8 mouse cellular contexts compared by ENCODE assay signal in genomic region chr17:87446767-87447611, GRCm38 (mm10). TPM values are rescaled to one million over a fixed set of nuclear protein-coding genes. Genes with fewer than 3 reads are reported as not detected.
DNase-seq lines count a peak whose midpoint lies in the region; ATAC-seq lines count a peak whose summit lies in the region.

TSS of gene Calm2 (minus strand) at chr17:87446935.

- peak; percentile 93 for ATAC-seq in intestine, embryonic 14.5 days (replicated peaks; ENCODE audit: low FRiP score, low TSS enrichment, low read depth)

- H3K9me3 ChIP-seq in intestine, embryonic 14.5 days (ENCODE audit: control insufficient read depth, low read length), result no peaks in the 10 kb centered on the region

- H3K9ac ChIP-seq in intestine, embryonic 14.5 days (ENCODE audit: low read length), result peak within 1 kb of the TSS; percentile 98

- no peaks in the 10 kb centered on the region for H3K27me3 ChIP-seq in intestine, embryonic 14.5 days (replicated peaks; ENCODE audit: control insufficient read depth, insufficient read depth, low read length)

- intact Hi-C loops in left cerebral cortex, postnatal 14 days (cut with DNase I), result loop anchor here (5.0 kb wide), 3 partner anchors 115 to 130 kb away; no protein-coding TSS in a partner anchor

- H3K27ac ChIP-seq in intestine, embryonic 14.5 days (ENCODE audit: low read depth), result peak within 1 kb of the TSS; percentile 97

- H3K36me3 ChIP-seq in intestine, embryonic 14.5 days (ENCODE audit: control insufficient read depth, insufficient read depth, low read length), result peaks cover 10% of the 10 kb centered on the region

- H3K4me2 ChIP-seq in intestine, embryonic 14.5 days (ENCODE audit: low read length), result peak within 1 kb of the TSS; percentile 95

- H3K4me1 ChIP-seq in intestine, embryonic 14.5 days (replicated peaks; ENCODE audit: control insufficient read depth, insufficient read depth, low read length), result peaks cover 26% of the 10 kb centered on the region

- H3K4me3 ChIP-seq in intestine, embryonic 14.5 days (ENCODE audit: low read depth, low read length), result peak within 1 kb of the TSS; percentile 95

- under 1% methylated on average over 67 of the region's 69 CpGs for WGBS in intestine, embryonic 14.5 days

- peak; percentile 98 to 100 for DNase-seq in adrenal gland, adult 18-20 months (ENCODE audit: low spot score in 2 of 2)
- DNase-seq in embryo, embryonic 11 days, result peak; percentile 98
- DNase-seq in gastrocnemius, postnatal 25 days, result peak; percentile 96
- DNase-seq in intestine, embryonic 14.5 days (ENCODE audit: low spot score), result peak; percentile 99
- DNase-seq in left cerebral cortex, postnatal 14 days (ENCODE audit: low spot score in 2 of 2), result peak; percentile 98
- peak; percentile 98 for DNase-seq in mesoderm, embryonic 11.5 days (ENCODE audit: low read depth, low spot score)
- peak; percentile 95 to 96 for DNase-seq in right cerebral cortex, postnatal 36 days (ENCODE audit: low spot score in 2 of 2)
- DNase-seq in yolk sac, embryonic 10.5 days (ENCODE audit: low spot score), result peak; percentile 99

RNA-seq across cellular contexts. Expression of gene Calm2, which starts in this region (rescaled TPM):
- 100 to 1,000 TPM; 343 to 481 TPM for total RNA-seq in adrenal gland, adult 18-20 months (2021)
- total RNA-seq in gastrocnemius, postnatal 25 days (2021), result 100 to 1,000 TPM; 161 to 162 TPM
- polyA plus RNA-seq in intestine, embryonic 14.5 days (2014; fragmentation: Nextera tagmentation; extraction: Ambion mirVana), result 1,068 and 1,168 TPM in 2 replicates
- total RNA-seq in left cerebral cortex, postnatal 14 days (2021), result 1,000 to 10,000 TPM; 2,367 to 2,382 TPM

Comparison
In these comparisons a context has a peak if more than half of its experiments do, and no peak if none do; other contexts are left out.
1. Peak in every context shown above with its lines: DNase-seq, ATAC-seq, H3K4me3 ChIP-seq and H3K27ac ChIP-seq.
2. RNA of gene Calm2 (total RNA-seq): 2,367 to 2,382 TPM in left cerebral cortex, postnatal 14 days; 343 to 481 TPM in adrenal gland, adult 18-20 months and 161 to 162 TPM in gastrocnemius, postnatal 25 days; every median in the first group is over 4 times any median in the second.